Mouse (Mus musculus) c-Kit-positive CD71-negative TER-119-negative erythroid progenitor cells, embryonic 14.5 days (primary cell): ENCODE results near the gene Ang5.
A peak's percentile ranks its signal among the peaks of the same experiment; 100 is the strongest.
"Not testable (repeated sequence)": the region's sequence is repeated elsewhere in the genome, so short reads cannot be mapped to it uniquely, and the experiment has no call there.

ENCODE experiments used
- DNase-seq: peaks from one replicate; pipeline ENCODE4 v3.0.0-alpha.2; 2013; ENCODE audit warnings: low read depth

Gene Ang5

DNA sequence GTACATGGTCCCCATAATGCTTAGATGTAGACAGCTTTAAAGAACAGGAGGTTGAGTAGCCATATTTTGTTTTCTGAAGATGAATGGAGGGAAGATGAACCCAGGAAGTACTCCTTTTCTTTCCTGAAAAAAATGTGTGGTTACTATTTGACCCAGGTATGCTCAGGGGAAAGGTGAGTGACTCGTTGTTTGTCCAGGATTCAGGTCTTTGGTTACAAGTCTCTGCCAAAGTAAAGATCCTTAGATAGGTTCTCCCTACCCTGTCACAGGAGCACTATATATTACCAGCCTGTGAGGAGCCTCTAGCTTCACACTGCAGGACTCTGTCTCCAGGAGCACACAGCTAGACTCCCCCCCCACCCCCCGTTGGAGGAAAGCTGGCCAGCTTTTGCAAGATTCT, at the start of gene Ang5:
TSS of gene Ang5 (plus strand) at position 301 of the 400 bp plus-strand sequence.
- DNase-seq, result not testable (repeated sequence)

DNA sequence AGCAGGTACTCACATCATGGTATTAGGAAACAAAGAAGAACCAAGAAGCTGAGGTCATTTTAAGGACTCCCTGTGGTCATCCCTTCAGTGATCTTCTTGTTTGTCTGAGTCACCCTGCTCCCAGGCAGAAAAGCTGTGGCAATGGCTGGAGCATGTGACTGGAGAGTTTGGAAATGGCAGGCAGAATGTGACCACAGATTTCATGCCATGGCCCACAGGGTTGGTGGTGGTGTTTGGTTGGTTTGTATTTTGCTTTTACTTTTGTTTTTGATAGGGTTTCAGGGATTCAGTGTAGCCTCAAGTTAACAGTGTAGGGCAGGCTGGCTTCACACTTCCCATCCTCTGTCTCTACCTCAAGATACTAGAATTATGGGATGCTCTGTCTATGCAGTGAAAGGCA, 38.7 kb upstream of the Ang5 start:
- not testable (repeated sequence) for DNase-seq

DNA sequence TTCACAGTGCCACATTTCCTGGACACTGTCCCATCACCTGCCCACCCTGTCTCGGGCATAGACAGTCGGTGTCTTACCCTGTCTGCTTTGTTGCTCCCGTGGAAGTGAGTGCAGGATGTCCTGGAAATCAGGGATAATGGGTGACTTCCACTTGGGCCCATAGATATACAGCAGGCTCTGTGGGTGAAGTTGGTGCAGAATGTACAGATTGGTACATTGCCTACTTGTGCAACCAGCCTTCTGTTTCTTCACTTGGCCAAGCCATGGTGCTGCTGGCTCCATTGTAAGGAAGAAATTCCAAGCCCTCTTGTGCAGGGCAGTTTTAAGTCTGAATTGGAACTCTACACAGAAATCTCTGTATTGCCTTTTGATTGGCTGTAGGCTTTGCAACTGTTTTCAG, 33.4 kb upstream of the Ang5 start, which contains the start of gene Ear10:
TSS of gene Ear10 (minus strand) at position 101 of the 400 bp plus-strand sequence.
- not testable (repeated sequence) for DNase-seq

DNA sequence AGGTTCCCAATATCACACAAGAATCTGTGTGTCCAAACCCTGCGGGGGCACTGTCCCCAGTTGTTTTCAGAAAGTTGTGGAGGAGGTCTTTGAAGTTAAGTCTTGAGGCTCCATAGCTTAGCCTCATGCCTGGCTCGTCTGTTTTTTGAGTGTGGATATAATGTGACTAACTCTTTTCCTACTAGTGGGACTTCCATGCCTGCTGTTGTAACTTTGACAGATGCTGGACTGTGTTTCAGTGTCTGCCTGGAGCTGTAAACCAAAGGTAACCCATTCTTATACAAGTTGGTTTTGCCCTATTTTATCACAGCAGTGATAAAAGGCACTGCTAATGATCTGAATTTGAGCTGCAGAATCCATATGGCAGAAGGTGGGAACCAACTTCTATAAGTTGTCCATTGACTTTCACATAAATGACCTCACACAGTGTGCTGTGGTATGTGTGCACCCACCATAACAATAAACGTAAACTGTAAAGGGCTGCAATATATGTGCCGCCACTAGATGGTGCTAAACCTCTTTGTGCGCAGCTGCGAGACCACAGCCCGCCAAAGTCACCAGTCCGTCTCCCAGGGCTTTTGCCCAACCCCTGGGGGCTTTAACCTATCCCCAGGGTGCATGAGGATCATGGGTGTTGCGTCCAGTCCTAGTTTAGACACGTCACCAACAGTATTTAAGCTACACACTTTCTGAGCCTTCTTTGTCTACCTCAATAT, 32.0 kb upstream of the Ang5 start, which contains the start of gene Gm8113:
TSS of gene Gm8113 (plus strand) at position 703 of the 716 bp plus-strand sequence.
- DNase-seq, result not testable (repeated sequence)

DNA sequence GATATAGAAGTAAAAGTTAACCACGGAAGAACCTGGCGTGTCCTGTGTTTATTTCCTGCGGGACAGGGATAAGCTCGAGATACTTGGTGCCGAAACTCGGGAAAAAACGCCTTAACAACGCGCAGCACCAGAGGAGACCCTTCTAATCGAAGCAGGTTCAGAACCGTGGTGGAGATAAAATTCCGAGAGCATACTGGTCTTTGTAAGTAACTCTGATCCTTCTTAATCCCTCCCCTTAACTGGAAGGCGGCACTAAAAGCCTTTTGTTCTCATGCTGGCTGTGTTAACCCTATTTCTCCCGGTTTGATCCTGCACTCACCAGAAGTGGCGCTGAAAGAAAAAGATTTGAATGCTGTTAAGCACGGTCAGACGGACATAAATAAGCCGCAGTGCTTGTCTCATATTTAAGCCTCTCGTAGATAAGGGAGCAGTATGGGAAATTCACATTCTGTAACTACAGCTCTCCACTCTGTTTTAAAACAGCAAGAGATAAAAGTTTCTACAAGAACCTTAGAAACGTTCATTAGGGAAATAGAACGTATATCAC, 31.4 kb upstream of the Ang5 start:
- DNase-seq, result not testable (repeated sequence)

DNA sequence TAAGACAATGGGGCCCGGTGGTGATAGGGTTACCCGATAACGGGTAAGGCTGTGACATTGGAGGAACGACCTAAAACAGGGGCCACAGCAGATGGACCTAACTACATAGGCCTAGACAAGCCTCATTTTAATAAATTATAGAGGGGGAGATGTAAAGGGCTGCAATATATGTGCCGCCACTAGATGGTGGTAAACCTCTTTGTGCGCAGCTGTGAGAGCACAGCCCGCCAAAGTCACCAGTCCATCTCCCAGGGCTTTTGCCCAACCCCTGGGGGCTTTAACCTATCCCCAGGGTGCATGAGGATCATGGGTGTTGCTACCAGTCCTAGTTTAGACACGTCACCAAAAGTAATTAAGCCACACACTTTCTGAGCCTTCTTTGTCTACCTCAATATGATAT, 23.9 kb upstream of the Ang5 start:
- DNase-seq, result not testable (repeated sequence)

DNA sequence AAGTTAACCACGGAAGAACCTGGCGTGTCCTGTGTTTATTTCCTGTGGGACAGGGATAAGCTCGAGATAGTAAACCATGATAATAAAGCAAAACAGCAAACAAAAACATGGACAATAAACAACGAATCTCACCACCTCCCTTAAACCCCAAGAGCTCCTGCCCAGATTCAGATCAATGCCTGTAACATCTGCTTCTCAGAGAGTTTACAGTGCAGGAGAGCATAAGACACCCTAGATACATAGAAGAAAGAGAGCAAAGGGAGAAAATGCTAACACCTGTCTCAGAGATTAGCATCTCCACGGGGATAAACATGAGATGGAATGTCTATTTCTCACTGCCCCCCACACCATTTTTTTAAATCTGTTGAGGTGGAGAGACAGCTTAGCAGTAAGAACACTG, 23.5 kb upstream of the Ang5 start:
- DNase-seq, result not testable (repeated sequence)

DNA sequence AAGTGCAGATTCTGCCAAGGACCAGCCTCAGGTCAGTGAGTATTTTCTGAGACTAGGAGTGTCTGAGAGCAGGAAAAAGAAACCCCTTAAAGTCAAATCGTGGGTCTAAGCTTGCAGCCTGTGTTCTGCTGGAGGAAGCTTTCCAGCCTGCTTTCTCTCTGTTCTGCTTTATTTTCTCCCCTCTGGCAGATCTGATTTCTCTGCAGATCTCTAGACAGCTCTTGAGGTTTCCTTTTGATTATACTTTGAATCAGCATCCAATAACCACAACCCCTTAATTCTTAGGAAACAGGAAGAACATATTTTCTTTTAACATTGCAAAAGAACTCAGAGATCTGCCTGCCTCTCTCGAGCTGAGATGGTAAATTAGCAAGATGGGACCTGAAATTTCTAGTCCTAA, 3.5 kb upstream of the Ang5 start:
- DNase-seq, result not testable (repeated sequence)

DNA sequence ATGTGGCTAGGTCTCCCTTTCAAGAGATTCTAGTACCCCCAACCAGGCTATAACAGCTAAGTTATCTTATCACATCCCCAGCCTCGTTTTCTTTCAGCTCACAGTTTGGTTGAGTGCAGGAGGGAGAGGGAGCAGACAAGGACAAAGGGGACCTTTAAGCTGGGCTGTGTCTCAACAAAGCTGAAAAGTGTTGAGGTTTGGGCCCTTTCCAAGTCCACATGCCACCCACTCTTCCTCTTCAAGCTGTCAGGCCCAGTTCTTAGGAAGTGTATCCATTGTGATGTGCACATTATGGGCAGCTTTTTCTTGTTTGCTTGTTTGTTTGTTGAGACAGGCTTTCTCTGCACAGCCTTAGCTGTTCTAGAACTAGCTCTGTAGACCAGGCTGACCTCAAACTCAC, 1.8 kb upstream of the Ang5 start:
- DNase-seq, result not testable (repeated sequence)

DNA sequence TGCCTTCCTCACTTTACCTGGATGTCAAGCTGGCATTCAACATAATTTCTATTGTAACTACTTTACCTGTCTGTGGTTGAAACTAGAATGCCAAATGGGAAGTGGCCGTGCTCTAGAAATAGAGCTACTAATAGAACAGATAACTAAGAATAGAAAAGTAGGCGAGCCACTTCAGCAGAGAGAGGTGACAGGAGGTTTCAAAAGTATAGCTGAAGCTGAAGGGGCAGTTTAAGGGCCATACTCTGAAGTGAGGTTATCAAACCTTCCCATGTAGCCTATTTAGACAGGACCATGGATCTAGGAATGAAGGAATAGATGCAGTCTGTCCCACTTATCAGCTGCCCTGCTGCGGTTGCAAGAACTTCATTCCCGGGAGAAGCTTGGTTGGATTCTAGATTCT, 26.6 kb downstream of the Ang5 start:
- no peak for DNase-seq

DNA sequence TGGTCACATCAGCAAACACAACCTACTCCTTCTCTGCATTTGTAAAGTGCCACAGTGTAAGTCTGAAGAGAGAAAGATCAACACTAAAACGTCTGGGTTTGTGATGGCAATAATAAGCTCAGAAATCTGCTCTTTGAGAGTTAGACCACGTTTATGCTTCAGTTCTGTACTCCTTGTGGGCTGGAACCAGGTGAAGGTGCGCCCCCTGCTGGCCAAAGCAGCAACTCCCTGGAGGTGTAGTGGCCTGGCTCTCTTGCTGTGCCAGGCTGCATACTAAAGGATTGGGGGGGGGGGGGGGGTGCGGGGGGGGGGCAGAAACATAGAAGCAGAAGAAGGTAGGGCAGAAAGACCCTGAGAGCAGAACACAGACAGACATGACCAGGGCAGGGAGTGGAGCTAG, 27.0 kb downstream of the Ang5 start:
- DNase-seq, result no peak

DNA sequence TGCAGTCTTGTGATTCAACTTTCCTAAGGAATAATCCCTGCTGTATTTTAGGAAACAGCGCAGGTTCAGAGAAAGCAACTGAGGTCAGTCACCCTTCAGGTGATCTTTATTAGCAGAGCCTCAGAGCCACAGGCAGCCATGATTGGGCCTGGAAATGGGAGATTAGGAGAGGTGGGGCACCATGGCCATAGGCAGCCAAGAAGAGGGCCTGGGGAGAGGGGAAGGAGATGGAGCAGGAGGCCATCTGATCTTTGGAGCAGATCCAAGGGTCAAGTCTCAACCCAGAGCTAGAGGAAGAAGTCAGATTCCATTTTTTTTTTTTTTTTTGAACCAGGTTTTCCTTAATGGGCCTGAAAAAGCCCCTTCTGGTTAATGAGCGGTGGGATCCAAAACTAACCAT, 29.3 kb downstream of the Ang5 start:
- no peak for DNase-seq

DNA sequence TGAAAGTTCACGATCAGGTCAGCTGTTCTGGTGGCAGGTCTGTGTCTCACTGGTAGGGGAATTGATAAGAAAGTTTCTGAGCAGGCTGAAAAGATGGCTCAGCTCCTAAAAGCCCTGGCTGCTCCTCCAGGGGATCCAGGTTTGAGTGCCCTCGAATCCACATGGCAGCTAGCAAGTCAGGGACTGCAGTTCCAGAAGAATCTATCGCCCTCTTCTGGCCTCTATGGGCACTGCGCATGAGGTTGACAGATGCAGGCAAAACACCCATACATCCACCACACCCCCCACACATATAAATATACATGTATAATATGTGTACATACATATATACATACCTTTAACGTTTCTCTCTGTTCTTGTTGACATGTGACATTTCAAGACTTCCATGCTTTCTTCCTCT, 30.5 kb downstream of the Ang5 start:
- DNase-seq, result peak; percentile 41

DNA sequence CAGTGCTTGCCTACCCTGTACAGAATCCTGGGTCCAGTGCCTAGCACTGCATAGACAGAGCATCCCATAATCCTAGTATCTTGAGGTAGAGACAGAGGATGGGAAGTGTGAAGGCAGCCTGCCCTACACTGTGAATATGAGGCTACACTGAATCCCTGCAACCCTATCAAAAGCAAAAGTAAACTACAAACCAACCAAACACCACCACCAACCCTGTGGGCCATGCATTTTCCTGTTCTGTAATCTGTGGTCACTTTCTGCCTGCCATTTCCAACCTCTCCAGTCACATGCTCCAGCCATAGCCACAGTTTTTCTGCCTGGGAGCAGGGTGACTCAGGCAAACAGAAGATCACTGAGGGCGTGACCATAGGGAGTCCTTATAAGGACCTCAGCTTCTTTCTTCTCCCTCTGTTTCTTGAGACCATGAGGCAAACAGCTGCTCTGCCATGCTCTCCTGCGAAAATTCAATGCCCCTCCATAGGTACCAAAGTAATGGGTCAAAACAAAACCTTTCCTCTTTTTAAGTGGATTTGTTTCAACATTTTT, 41.7 kb downstream of the Ang5 start:
- not testable (repeated sequence) for DNase-seq

DNA sequence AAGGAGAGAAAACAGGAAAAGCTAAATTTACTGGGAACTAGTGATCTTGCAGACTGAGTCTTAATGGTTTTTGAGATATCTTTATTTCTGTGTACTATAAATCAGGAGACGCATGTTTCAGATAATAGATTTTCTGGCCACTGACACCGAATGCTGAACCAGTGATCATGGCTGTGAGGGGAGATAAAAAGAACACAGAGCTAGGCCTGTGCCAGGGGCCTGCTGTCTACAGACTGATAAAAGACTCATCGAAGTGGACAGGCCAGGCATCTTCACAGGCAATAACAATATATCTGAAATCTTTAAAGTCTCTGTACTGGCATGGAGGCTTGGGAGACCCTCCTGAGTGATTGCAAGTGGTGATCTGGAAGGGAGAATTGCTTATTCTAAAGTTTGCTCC, 44.7 kb downstream of the Ang5 start:
- DNase-seq, result no peak

DNA sequence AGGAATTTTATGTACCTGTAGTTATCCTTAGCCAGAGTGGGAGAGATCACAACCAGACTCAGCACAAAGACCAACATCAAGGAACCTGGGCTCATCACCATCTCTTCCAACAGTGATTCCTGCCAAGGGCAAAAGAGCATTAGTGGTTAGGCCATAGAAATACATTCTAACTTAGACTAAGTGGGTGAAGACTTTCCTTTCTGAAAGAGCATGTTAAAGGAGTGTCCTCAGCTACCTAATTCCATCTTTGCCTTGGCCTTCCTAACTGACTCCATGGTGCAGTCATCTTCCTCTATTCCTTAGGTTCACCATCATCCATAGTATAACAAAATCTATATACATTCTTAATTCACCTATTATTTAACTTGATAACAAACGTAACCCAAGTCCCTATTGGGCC, 45.3 kb downstream of the Ang5 start, which contains the start of gene Ang6:
TSS of gene Ang6 (minus strand) at position 101 of the 400 bp plus-strand sequence.
- DNase-seq, result no peak

DNA sequence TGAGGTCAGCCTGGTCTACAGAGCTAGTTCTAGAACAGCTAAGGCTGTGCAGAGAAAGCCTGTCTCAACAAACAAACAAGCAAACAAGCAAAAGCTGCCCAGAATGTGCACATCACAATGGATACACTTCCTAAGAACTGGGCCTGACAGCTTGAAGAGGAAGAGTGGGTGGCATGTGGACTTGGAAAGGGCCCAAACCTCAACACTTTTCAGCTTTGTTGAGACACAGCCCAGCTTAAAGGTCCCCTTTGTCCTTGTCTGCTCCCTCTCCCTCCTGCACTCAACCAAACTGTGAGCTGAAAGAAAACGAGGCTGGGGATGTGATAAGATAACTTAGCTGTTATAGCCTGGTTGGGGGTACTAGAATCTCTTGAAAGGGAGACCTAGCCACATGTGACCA, 51.2 kb downstream of the Ang5 start:
- DNase-seq, result not testable (repeated sequence)

DNA sequence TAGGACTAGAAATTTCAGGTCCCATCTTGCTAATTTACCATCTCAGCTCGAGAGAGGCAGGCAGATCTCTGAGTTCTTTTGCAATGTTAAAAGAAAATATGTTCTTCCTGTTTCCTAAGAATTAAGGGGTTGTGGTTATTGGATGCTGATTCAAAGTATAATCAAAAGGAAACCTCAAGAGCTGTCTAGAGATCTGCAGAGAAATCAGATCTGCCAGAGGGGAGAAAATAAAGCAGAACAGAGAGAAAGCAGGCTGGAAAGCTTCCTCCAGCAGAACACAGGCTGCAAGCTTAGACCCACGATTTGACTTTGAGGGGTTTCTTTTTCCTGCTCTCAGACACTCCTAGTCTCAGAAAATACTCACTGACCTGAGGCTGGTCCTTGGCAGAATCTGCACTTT, 52.8 kb downstream of the Ang5 start:
- not testable (repeated sequence) for DNase-seq
